Mouse (Mus musculus) T-helper 17 cell (primary cell): Measurements from ENCODE around the gene Muc4.

Experiments used
- in situ Hi-C, 2 experiments: fragments of 300-600 bp; cut with MboI, MseI; formaldehyde crosslinking; loops; 1 replicate in 1 of 2; 2 replicates in 1 of 2; pipeline ENCODE4 v1.15.1; 2025; ENCODE audit warnings: high pct_unique_total_duplicates in 2 of 2

The Muc4 gene

DNA sequence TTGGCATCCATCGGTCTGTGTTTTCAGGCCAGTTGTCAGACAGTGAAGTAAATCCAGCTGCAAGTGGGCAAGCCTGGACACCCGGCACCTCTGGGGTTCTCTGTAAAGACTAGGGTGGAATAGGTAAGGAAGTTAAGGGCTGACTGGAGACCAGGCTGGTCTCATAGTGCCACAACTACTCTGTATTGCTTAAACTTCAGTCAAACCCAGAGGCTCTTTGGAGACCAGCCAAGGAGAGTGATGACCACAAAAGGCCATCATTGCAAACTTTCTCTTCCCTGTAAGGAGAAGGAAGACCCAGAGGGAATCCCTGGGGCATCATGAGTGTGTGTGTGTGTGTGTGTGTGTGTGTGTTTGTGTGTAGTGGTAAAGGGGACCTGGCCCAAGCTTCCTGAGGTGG lies 11.4 kb upstream of the Muc4 start:
- in situ Hi-C loops: no loop called here

DNA sequence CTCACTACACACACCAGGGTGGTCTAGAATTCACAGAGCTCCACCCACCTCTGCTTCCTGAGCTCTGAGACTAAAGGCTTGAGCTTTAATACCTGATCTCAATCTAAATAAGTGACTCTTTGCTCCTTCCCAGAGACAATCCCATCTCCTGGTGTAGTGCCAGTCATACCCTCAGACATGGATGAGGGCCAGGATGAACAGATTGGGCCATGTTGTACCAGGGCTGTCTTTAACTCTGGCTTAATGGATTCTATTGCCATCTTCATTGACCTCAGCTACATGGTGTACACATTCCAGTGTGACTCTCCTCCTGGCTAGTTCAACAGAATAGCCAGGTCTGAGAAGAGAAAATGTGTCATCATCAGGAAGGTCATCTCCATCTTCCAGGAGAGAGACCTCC lies 9.2 kb upstream of the Muc4 start:
- in situ Hi-C loops: no loop called here

DNA sequence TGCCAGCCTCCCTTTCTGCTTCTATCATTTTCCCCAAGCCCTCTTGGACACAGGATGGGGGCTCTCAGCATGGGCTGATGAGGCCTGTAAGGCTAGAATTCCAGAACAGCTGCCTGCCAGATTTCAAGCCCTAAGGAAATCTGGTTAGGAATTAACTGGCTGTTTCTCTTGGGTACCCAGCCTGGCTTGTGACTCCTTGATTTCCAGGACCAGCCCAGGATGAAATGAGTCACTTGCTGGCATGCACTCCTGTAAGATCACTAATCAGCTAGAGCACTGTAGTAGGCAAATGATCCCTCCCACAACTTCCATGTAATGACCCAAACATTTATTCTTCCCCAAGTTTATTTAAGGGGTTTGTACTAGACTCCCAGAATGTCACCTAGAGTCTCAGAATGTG lies 7.4 kb upstream of the Muc4 start:
- in situ Hi-C loops: no loop called here

DNA sequence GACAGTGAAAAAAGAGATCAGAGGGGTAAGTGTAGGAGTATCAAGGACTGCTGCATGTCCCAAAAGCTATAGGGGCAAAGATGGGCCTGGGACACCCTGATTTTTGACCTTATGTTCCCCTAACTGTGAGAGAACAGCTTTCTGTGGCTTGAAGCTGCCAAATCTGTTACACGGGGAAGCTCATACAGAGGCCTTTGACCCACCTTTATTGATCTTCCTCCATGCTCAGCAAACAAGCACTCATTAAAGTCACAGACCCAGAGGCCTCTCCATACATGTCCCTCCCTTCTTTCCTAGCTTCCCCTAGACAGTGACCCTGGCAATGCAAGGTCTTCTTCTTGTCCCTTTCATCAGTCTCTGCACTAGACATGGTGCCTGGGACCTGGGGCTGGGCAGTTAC lies 7.0 kb upstream of the Muc4 start:
- in situ Hi-C loops: no loop called here

DNA sequence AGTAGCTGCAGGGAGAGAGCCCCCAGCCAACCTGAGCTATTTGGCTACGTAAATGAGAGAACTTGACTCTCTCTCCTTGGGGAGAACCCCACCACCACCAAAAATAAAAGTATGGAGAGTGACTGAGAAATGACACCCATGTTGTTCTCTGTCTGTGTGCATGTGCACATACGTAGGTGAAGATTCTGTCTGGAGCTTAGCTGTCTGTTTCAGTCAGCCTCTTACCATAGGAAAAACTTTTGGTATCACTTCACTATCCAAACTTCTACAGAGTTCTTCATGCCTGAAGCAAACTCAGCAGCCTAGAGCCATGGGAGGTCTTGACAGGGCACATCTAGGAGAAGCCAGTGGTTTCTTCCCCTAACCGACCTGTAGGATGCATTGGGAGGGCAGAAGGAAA lies 2.5 kb upstream of the Muc4 start:
- in situ Hi-C loops: no loop called here

DNA sequence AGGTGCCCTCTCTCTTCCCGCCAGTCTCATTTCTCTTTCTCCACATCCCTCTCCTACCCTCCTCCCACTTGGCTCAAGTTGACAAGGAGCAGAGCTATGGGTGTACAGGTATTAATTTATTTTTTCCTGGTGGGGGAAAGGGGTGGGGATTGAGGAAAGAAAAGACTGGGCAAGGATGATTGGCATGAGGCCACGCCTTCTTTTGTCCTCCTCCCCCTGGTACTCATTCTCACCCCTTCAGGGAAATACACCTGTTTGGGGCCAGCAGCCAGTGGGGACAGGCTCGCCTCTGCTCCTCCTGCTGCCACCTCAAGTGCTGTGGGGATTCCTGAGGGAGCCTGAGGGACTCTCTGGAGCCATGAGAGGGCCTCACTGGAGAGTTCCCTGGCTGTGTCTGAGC lies 336 bp downstream of the Muc4 start:
- in situ Hi-C loops: no loop called here

DNA sequence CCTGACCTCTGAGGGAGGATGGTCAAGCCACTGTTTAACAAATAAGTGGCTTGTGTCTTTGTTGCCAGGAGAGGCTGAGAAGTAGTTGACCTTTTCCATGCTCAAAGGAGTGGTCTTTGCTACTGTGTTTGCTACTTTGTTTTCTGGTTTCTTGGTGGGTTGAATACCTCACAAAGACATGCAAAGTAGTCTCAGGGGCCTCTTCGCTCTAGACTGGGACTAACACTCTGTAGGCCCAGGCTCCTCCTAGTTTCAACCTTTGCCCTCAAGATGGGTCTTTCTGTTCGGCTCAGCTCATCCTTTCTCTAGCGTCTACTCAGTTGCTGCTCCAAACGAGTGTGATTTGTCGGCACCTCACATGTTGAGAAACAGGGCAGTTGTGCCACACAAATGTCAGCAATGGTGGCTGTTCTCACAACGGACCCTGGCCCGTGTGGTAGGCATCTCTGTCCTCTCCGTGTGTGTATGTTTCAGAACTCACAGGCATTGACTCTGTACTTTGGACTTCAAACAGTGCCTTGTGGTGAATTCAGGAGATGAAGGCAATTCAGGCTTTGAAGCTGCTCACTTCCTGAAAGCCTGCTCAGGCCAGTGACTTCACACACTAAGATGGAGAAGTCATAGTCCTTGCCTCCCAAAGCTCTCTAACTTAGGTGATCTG lies 4.4 kb downstream of the Muc4 start:
- in situ Hi-C loops: no loop called here

DNA sequence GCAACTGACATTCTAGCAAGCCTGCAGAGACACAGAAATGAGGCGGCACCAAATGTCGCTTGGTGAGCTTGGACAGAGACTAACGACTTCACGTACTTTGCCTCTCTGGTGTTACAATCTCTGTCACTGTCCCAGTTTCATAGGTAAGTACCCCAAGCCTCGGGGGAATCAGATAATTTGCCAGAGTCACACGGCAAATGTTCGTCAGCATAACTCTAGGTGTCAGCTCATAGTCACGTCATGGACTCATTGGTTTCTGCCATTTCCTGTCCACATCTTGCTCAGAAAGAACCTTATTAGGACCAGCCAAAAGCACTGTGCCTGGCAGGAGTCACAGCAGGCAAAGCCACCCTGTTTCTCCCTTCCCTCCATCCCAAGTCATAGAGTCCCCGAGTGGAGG lies 5.7 kb downstream of the Muc4 start:
- in situ Hi-C loops: no loop called here

DNA sequence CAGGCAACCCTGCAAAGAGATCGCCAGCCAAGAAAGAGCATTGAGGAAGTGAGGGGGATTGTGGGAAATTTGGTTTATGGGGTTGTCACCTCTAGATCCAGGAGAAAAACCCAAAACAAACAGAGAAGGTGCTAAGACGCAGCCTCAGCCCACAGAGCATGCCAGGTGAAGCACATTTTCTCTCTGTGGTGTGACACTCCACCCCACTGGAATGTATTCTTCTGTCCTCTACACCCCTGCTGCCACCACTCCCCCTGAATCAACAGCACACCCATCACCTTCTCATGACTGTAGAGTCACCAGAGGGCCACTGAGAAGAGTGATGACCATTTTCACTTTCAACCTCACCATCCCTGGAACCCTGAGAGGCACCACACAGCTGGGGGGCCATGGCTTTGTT lies 7.0 kb downstream of the Muc4 start:
- in situ Hi-C loops: no loop called here

DNA sequence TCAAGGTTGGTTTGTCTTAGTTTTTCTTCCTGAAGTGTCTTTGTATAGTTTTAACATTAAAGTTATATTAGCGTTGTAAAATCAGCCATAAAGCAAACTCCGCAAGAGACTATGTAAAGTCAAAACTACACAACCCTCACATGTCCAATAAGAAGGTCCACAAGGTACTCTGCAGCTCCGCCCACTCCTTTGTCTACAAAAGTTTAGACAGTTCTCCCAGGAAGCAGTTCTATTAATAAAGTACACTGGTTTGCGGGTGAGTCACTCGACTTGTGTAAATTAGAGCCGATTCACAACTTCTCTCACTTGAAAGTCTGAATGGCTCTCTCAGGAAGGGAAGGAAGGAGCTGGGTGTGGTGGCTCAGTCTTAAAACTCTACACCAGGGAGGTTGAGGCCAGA lies 10.2 kb downstream of the Muc4 start:
- in situ Hi-C loops: no loop called here

DNA sequence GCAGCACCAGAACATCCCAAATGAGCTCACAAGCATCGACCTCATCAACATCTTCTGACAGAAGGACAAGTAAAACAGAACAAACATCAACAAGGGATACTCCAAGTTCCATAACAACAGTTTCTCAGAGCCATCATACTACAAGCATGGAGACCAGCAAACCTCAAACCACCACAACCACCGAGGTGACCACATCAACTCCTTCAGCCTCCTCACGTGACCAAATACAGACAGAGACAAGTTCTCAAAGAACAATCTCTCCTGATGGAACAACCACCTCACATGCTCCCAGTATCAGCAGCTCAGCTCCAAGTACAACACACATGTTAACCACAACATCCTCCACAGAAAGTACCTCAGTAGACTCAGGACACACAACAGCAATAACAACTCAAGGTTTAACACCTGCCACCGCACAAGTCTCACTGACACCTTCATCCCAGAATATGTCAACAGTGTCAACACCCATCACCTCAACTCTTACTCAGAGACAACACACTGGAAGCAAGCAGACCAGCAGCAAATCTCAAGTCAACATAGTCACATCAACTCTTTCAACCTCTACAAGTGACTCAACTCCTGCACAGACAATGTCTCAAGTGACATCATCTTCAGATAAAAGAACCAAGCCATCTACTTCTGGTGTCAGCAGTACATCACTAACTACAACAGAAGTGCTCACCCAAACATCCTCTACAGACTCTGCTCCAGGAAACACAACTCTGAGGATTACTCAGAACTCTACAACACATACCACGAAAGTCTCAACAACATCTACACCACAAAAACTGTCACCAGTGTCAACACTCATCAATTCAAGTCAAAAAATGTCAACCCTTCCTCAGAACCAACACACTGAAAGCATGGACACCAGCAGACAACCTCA lies 14.8 kb downstream of the Muc4 start:
- in situ Hi-C loops: no loop called here

DNA sequence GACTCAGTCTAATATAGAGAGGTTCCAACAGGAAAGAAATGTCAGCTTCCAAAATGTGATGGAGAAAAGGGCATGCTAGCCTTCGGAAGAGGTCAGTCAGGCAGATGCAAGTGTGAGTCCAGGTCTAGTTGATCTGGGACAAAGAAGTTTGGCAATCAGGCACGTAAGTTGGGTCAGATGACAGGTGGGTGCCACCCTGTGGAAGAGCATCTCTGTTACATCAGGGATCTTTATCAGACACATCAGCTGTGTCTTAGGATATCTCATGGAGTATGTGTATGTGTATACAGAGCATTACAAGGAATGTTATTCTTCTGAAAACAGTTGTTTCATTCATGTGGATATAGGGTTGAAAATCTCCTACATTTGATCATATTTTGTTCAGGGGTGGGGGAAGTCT lies 28.9 kb downstream of the Muc4 start:
- in situ Hi-C loops: loop anchor here in 1 of 2 experiments (5.0 kb wide), 1 partner anchor 57 kb away; no protein-coding TSS in a partner anchor

DNA sequence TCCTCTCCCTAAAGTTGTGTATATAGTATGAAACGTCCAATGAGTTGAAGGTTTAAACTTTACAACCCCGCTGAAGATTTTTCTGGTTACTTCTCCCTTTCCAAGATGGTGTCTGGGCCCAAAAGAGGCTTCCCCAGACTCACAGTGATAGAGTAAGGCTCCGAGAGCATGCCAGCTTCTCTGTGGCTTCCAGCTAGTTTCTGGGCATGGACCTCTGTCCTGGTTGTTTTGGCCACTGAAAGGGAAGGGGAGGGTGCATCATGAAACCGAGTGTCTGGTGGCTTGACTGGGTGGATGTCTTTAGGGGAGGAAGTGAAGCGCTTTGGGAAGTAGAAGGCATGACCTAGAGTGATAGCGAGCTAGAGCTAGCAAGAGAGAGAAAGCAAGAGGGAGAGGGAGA lies 29.3 kb downstream of the Muc4 start:
- in situ Hi-C loops: loop anchor here (5.0 kb wide), 1 partner anchor 58 kb away; no protein-coding TSS in a partner anchor

DNA sequence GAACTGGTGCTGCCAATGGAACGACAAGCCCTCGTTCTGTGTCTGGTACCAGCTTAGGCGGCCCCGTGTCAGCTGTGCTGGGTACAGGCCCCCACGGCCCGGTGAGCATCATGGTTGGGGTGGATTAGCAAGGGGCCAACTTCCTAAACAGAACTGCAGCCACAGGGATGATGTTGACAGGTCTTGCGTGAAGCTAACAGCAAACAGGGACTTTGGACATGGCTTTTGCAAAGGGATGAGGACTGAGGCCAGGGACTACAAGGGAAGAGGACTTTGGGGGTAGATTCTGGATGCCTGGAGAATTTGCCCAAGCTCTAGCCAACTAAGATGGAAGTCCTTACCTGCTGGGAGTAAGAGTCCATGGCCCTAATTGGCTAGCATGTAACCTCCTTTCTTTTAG lies 31.2 kb downstream of the Muc4 start:
- in situ Hi-C loops: loop anchor here in 1 of 2 experiments (5.0 kb wide), 1 partner anchor 60 kb away; no protein-coding TSS in a partner anchor

DNA sequence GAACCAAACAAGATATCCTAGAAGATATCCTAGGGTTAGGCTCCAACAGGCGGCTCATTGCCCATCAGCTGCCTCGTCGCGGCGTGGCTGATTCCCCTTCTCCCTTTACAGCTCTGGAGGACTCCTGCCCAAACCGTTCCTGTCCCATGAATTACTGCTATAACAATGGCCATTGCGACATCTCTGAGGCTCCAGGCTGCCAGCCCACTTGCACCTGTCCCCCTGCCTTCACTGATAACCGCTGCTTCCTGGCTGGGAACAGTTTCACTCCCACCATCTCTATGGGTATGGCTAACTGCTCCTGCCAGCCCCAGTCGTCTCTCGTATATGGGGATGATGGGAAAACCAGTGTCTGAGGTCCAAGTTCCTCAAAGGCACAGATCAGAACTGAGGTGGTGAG lies 41.0 kb downstream of the Muc4 start:
- in situ Hi-C loops: no loop called here

DNA sequence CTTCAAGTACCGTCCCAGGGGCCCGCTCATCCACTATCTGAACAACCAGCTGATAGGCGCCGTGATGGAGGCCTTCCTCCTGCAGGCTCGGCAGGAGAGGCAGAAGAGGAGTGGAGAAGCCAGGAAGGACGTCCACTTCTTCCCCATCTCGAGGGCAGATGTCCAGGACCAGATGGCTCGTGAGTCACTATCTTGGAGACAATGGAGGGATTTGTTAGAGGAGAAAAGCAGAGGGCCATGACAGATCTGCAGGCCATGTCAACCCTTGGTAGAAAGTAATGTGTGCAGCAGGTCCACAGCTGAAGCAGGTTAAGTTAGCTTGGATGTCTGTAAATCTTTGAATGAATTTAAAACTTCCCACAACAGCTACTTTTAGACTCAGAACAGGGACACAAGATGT lies 43.3 kb downstream of the Muc4 start:
- in situ Hi-C loops: no loop called here

DNA sequence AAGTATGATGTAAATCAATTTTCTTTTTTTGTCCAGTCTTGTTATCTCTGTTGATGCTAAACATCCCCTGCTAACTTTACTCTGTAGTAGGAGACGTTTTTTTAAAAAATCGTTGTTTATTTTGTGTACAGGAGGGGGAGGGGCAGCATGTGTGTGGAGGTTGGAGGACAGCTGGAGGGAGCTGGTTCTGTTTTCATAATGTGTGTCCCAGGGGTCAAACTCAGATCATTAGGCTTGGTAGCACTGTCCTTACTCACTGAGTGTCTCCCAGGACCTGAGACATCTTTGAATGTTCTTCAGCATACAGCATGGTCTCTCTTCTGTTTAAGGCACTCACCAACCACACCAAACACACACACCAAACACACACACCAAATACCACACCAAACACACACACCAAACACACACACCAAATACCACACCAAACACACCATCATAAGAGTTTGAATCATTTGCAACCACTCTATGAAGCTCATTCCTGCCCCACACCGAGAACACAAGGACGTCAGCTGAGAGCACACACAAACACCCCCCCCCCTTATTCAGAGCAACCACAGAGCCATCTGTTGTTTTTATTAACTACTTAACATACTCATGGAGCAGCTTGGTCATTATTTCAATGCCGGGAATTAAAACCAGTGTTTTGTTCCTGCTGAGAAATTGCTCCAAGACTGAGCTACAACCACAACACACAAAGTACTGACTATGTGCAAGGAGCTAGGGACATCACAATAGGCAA lies 47.8 kb downstream of the Muc4 start:
- in situ Hi-C loops: no loop called here

DNA sequence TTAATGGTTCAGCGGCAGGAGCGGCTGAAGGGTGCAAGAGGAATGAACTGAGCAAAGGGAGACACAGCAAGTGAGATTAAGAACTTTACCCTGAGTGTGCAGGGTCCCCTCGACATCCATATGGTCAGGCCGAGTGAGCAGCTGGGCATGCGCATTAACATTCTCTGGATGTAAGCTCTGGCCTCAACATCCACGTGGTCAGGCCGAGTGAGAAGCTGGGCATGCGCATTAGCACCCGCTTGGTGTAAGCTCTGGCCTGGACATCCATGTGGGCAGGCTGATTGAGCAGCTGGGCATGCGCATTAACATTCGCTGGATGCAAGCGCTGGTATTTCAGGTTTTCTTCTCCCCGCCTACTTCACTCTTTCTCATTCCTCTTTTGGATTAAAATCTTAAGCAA lies 49.2 kb downstream of the Muc4 start:
- in situ Hi-C loops: no loop called here

DNA sequence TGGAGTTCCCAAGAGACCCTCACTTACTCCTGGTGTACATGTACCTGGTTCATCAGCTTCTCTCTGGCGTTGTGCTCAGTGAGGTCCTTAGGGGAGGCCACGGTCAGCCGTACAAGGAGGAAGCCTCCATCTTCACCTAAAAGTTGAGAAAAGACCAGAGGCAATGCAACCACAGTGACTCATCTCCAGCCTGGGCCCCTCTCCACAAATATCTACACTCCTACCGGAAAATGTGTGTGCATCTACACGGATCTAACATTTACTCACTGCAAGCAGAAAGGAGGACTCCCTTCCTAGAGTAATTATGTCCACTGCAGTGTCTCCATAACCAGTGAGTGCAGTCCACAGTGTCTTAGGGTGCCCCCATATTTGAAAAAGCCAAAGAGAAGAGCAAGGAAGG lies 54.4 kb downstream of the Muc4 start:
- in situ Hi-C loops: no loop called here

DNA sequence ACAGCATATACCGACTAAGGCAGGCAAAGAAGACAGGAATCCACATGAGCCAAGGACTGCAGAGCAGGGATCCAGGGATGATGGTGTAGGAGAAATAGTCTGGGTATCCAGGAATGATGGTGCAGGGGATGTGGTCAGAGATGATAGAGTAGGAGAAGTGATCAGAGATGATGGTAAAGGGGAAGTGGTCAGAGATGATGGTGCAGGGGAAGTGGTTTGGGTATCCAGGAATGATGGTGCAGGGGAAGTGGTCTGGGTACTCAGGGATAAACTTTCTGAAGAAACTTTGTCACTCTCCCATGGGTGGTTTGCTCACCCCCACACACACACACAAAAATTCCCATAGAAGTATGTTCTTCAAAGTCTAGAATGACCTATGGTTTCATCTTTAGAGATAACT lies 59.5 kb downstream of the Muc4 start:
- in situ Hi-C loops: no loop called here

DNA sequence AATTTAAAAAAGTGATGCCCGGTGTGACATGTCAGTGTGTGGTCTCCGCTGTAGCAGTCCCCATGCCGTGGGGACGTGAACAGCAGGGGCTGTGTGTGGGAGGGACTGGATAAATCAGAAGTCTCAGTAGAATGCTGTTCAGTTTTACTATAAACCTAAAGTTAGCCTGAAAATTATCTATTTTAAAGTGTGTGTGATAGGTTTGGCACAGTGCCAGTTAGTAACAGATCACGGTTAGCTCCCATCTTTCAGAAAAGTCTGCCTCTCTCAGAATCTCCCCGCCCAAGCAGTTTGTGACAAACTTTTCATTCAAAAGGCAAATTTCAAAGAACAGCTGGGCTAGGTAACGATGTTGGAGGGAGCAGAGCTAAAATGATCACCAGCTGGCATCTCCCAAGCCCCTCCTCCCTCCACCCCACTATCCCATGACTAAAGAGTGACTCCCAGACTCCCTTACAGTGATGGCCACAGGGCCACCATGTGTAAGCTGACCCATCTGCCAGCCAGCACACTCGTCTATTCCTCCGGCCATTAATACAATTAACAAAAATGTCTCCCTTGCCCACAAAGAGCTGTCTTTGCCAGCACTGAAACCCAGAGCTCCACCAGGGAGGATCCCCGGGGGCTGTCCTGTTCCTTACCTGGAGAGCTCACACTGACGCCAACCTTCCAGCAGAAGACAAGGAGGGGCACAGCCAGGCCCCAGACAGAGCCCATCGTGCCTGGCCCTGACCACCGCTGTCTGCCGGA lies 61.2 kb downstream of the Muc4 start:
- in situ Hi-C loops: no loop called here

DNA sequence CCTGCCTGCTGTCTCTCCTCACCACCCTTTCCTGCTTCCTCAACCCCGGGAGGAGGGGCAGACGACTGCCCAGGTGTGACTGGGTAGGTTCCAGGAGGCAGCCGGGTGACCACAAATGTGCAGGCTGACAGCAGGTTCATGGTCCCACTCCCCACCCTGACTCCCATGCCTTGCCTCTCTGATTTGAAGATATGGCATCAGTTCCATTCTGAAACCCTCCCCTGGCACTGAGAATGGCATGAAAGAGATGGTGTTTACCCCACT lies 61.7 kb downstream of the Muc4 start, which contains the start of gene Muc20:
Muc20 (minus strand) TSS at position 10 of the 264 bp plus-strand sequence.
- in situ Hi-C loops: no loop called here
